Mouse (Mus musculus) large intestine, adult 2 months (tissue): ENCODE results near the gene Gstt4. TPM values are rescaled to one million over a fixed set of nuclear protein-coding genes. Genes with fewer than 3 reads are reported as not detected.
"Not testable (repeated sequence)": the region's sequence is repeated elsewhere in the genome, so short reads cannot be mapped to it uniquely, and the experiment has no call there.

Source experiments
- DNase-seq: peaks from one replicate; pipeline ENCODE4 v3.0.0-alpha.2; 2012; ENCODE audit warnings: low read depth, low spot score
- WGBS: fragments of 180-500 bp; shearing (Covaris S2); methylation state at CpG from one replicate; pipeline ENCODE4 v1.1.7; 2018; 5-methylcytosine and 5-hydroxymethylcytosine counted together
- polyA plus RNA-seq: library from polyadenylated mRNA; depleted of rRNA; stranded (reverse); fragments of >200 nt; gene quantifications from 2 replicates; pipeline ENCODE4 v1.2.3, GENCODE M21; 2012; rRNA removed

Gene Gstt4
- polyA plus RNA-seq = not detected in 2 replicates

DNA sequence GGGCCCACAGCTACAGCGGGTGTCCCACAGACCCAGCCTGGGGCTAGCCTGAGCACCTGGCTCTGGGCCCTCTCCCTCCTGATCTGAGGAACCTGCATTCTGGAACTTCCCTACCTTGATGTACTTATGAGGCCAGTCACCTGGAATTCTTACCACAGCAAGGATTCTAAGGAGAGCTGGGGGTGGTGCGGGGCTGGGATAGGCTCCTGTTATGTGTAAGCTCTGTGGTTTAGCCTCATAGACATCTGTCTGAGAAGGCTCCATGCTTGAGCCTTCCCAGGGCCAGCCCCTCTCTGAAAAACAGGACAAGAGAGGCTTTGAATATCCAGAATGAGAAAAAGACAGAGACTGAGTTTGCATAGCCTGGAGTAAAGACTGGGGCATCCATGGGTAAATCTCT lies at the start of gene Gstt4:
Gene Gstt4 (minus strand): TSS at position 101 of the 400 bp plus-strand sequence.
- WGBS = 93% methylated on average over 2 of the region's 2 CpGs
- no peak for DNase-seq

DNA sequence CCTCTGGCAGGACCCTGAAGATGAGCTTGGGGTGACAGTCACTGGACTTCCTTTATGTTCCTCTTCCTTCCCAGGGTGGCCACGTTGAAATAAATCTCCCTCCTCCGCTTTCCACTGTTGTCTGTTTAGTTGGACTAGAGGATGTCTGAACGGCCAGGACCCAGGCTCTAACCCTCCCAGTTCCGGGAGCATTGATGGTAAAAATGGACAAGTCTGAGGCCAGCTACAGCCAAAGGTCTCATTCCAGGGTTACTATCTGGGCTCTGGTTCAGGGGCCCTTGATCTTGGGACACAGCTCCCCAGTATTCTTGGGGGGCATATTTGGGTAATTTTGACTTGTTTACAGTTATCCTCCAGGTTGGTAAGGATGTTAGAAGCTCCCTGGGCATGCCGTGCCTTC lies 39.2 kb upstream of the Gstt4 start:
- 87% methylated on average over 5 of the region's 5 CpGs for WGBS
- no peak for DNase-seq

- DNase-seq = no peak
- 54% methylated on average over 7 of the region's 7 CpGs for WGBS
These were observed 38.4 kb upstream of the Gstt4 start for GRCm38 (mm10) chr10:75860746-75861145.

- not testable (repeated sequence) for DNase-seq
These were observed 37.6 kb upstream of the Gstt4 start, which contains the start of gene Mif for GRCm38 (mm10) chr10:75859786-75860470. Mif (minus strand) TSS chr10:75860240.

GRCm38 (mm10) chr10:75859107-75859746 lies 36.9 kb upstream of the Gstt4 start:
- no peak for DNase-seq
- 3% methylated on average over 27 of the region's 27 CpGs for WGBS

More at GRCm38 (mm10) chr10:75859786-75860470, 37.6 kb upstream of the Gstt4 start, which contains the start of gene Mif:
- WGBS = under 1% methylated on average over 46 of the region's 46 CpGs

- 59% methylated on average over 4 of the region's 4 CpGs for WGBS
- no peak for DNase-seq
These were observed 35.3 kb upstream of the Gstt4 start for GRCm38 (mm10) chr10:75857598-75857997.

- DNase-seq = no peak
- WGBS = 73% methylated on average over 3 of the region's 3 CpGs
These were observed 34.6 kb upstream of the Gstt4 start for GRCm38 (mm10) chr10:75856976-75857375.

- 87% methylated on average over 11 of the region's 11 CpGs for WGBS
- no peak for DNase-seq
These were observed 34.0 kb upstream of the Gstt4 start for GRCm38 (mm10) chr10:75856155-75856907.

- WGBS = 94% methylated on average over 15 of the region's 15 CpGs
- no peak for DNase-seq
These were observed 33.2 kb upstream of the Gstt4 start for GRCm38 (mm10) chr10:75855416-75855981.

DNA sequence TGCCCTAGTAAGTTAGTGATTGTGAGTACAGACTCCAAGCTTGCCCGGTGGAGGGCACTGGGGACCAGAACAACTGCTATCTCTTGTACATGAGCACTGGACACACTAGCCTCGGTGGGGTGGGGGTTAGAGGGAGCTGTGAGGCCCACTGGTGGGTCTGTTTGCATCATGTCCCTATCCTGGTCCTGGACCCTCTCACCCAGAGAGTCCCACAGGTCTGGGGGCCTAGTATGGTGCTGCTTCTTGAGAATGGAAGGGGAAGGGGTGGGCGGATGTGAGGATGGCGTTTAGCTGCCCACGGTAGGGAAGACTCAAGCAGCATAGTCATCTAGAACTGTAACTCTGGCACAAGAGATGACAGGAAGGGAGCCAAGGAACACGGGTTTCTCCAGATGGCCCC lies 32.4 kb upstream of the Gstt4 start:
- DNase-seq = no peak
- 88% methylated on average over 6 of the region's 6 CpGs for WGBS

- WGBS = 64% methylated on average over 5 of the region's 5 CpGs
- no peak for DNase-seq
These were observed 31.8 kb upstream of the Gstt4 start for GRCm38 (mm10) chr10:75854096-75854495.

DNA sequence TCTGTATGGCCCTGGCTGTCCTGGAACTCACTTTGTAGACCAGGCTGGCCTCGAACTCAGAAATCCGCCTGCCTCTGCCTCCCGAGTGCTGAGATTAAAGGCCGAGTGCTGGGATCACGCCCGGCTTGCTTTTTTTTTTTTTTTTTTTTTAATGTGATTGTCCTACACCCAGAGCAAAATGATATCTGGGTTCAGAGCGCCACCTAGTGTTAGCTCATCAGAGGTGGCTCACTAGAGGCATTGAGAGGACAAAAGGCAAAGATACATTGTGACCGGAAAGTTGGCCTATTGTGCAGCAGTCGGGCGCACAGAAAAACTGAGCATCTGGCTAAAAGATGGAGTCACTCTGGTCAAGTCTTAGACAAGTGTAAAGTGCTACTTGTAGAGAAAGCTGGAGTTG lies 31.1 kb upstream of the Gstt4 start:
- no peak for DNase-seq
- WGBS = 15% methylated on average over 10 of the region's 10 CpGs

GRCm38 (mm10) chr10:75852539-75853125 lies 30.3 kb upstream of the Gstt4 start:
- 46% methylated on average over 12 of the region's 12 CpGs for WGBS
- DNase-seq = no peak

- no peak for DNase-seq
- WGBS = 73% methylated on average over 3 of the region's 3 CpGs
These were observed 29.3 kb upstream of the Gstt4 start for GRCm38 (mm10) chr10:75851681-75852080.

DNA sequence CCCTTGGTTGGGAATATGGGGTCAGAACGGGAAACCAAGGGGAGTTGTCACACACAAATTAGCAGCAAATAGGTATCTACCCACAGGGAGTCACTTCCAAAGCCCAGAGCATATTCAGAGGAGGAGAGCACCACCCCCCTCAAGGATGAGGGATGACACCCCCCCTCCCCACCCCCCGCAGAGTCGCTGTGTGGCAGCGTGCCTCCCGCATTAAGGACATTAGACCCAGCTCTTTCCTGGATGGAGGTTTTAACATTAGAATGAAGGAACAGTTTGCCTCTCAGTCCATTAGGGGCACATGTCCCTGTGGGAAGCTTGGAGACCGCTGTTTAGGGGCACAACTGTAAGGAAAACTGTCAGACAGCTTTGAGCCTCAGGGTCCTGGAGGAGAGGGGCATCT lies 28.7 kb upstream of the Gstt4 start:
- DNase-seq = no peak
- 58% methylated on average over 6 of the region's 6 CpGs for WGBS

- no peak for DNase-seq
- 32% methylated on average over 3 of the region's 3 CpGs for WGBS
These were observed 26.0 kb upstream of the Gstt4 start for GRCm38 (mm10) chr10:75848382-75848781.

DNA sequence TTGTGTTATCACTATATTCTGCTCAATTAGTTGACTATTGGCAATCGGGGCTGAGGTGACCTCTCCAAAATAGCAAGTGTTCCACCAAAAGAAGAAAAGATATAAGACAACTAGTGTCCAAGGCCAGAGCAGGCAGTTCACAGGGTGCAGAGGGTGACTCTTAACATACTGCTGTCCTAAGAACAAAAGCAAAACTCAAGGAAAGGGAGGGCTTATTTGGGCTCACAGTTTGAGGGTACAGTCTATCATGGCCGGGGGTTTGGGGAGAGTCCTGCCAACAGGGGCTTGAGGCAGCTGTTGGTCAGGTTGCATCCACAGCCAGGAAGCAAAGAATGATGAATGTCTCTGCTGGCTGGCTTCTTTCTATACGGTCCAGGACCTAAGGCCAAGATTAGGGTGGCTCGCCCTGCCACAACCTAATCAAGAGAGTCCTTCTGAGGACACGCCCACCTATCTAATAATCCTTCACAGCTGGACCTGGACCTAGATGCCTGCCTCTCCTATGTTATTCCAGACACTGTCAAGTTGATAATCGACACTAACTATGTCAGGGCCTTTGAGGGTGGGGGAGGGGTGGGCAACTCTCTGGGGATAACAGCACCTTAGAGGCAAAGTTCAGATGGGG lies 23.1 kb upstream of the Gstt4 start:
- DNase-seq = no peak
- 59% methylated on average over 6 of the region's 6 CpGs for WGBS

DNA sequence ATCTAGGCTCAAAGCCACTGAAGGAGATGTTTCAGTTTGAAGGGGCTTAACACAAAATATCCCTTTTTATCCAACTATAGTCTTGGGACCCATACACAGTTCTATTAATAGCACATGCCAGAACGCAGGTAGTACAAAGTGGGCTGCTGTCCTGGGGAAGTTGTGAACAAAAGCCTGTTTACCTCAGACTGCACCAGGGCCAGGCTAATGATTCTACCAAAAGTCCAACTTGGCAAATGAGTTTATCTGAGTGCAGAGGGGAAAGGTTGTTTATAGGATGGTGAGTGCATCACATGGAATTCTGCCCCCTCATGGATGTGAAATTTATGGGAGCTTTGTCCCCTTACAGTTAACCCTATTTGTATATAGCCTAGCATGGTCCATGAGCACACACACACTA lies 22.5 kb upstream of the Gstt4 start:
- DNase-seq = no peak
- WGBS = 61% methylated on average over 1 of the region's 1 CpGs

GRCm38 (mm10) chr10:75843898-75844297 lies 21.6 kb upstream of the Gstt4 start:
- DNase-seq = not testable (repeated sequence)
- WGBS = 83% methylated on average over 6 of the region's 6 CpGs
